Mouse (Mus musculus): ENCODE measurements around the gene Eri3.
A peak's percentile ranks its signal among the peaks of the same experiment; 100 is the strongest.

- TF ChIP-seq POLR2A (IDR thresholded peaks at IDR 0.05; ENCODE audit: borderline replicate concordance, insufficient read depth, low read length) (no peak), CTCF (IDR thresholded peaks at IDR 0.05; ENCODE audit: borderline replicate concordance, insufficient read depth, low read depth, low read length) (peak; percentile 50; the same call in 1 of the 2 replicates)
Measured at GRCm38 (mm10) chr4:117705361-117705760, 155.2 kb downstream of the Eri3 start.

Data from cerebellum, adult 2 months (tissue).